Mouse (Mus musculus) kidney, embryonic 14.5 days (tissue): ENCODE data around the gene Sfxn2. TPM values are rescaled to one million over a fixed set of nuclear protein-coding genes. Genes with fewer than 3 reads are reported as not detected.

Source experiments
- ATAC-seq: fragments of 200-750 bp; cut with Nextera tagmentation; 2 replicates; pipeline ENCODE4 v1.8.0; 2017; ENCODE audit warnings: moderate number of reproducible peaks, mild to moderate bottlenecking, moderate TSS enrichment, moderate library complexity; ENCODE audit not compliant: low FRiP score, low TSS enrichment
- H3K27ac ChIP-seq: fragments of 300-500 bp; sonication (generic); 2 replicates; pipeline ENCODE4 v1.5.1; 2014; ENCODE audit warnings: low read depth, mild to moderate bottlenecking, low read length, moderate library complexity, mixed read lengths
- H3K27me3 ChIP-seq: fragments of 300-500 bp; sonication (generic); 2 replicates; pipeline ENCODE4 v1.6.1; 2014; ENCODE audit warnings: mild to moderate bottlenecking, low read length; ENCODE audit not compliant: control insufficient read depth, insufficient read depth
- H3K36me3 ChIP-seq: fragments of 300-500 bp; sonication (generic); 2 replicates; pipeline ENCODE4 v1.6.1; 2014; ENCODE audit warnings: low read length, mixed read lengths; ENCODE audit not compliant: control insufficient read depth, insufficient read depth
- H3K4me1 ChIP-seq: fragments of 300-500 bp; sonication (generic); 2 replicates; pipeline ENCODE4 v1.6.1; 2014; ENCODE audit warnings: low read length, mixed read lengths; ENCODE audit not compliant: control insufficient read depth, insufficient read depth
- H3K4me2 ChIP-seq: fragments of 300-500 bp; sonication (generic); replicated peaks from 2 replicates; pipeline ENCODE4 v1.6.1; 2014; ENCODE audit warnings: low read depth, mild to moderate bottlenecking, low read length
- H3K4me3 ChIP-seq: fragments of 300-500 bp; sonication (generic); 2 replicates; pipeline ENCODE4 v1.5.1; 2014; ENCODE audit warnings: mild to moderate bottlenecking, low read length
- H3K9ac ChIP-seq: fragments of 300-500 bp; sonication (generic); 2 replicates; pipeline ENCODE4 v1.6.1; 2014; ENCODE audit warnings: low read depth, mild to moderate bottlenecking, low read length, moderate library complexity
- H3K9me3 ChIP-seq: fragments of 300-500 bp; sonication (generic); 2 replicates; pipeline ENCODE4 v1.6.1; 2016; ENCODE audit warnings: low read length; ENCODE audit not compliant: control insufficient read depth
- WGBS: fragments of 180-500 bp; shearing (Covaris S2); extraction: QIAGEN DNeasy Blood & Tissue Kit; methylation state at CpG from one replicate; pipeline ENCODE4 v1.1.7; 2014; 5-methylcytosine and 5-hydroxymethylcytosine counted together
- polyA plus RNA-seq: library from polyadenylated mRNA; unstranded; fragments of >200 nt; fragmentation: Nextera tagmentation; extraction: Ambion mirVana; gene quantifications from 2 replicates; pipeline ENCODE4 v1.2.1, GENCODE M21; 2014

The Sfxn2 gene
- polyA plus RNA-seq, 1 experiment from 2014 or later: 25.1 TPM

DNA sequence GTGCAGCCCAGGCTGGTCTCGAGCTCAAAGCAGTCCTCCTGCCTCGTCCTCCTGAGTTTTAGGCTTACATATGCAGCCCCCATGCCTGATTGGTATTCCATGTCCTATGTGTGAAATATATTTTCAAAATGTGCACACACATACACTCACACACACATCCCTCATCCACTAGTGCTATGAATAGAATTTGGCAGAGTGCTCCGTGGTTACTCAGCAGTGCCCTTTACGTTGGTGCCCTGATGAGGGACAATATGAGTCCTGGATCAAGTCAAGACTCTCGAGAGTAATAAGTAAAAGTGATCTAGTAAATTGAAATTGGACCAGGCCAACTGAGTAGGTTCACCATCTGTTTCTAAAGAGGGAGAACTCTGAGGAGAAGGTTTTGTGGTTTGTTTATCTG lies 70.1 kb downstream of the Sfxn2 start:
- Histone ChIP-seq H3K4me3 (no peak overlapping the region), H3K27me3 (no peaks in the 10 kb centered on the region), H3K4me1 (peaks cover 66% of the 10 kb centered on the region), H3K4me2 (no peak overlapping the region), H3K36me3 (peaks cover 11% of the 10 kb centered on the region; the same call in 1 of the 2 replicates), H3K9ac (no peak overlapping the region), H3K9me3 (no peaks in the 10 kb centered on the region), H3K27ac (no peak overlapping the region)
- 75% methylated on average over 5 of the region's 5 CpGs for WGBS
- no peak for ATAC-seq

GRCm38 (mm10) chr19:46644343-46644792 lies 71.2 kb downstream of the Sfxn2 start:
- H3K27ac ChIP-seq: peak overlapping the region; percentile 76; the same call in 1 of the 2 replicates
- ATAC-seq: no peak

GRCm38 (mm10) chr19:46644793-46645602 lies 71.8 kb downstream of the Sfxn2 start:
- 13% methylated on average over 12 of the region's 12 CpGs for WGBS

More at GRCm38 (mm10) chr19:46644343-46644792, 71.2 kb downstream of the Sfxn2 start:
- peaks cover 13% of the 10 kb centered on the region; the same call in 1 of the 2 replicates for H3K36me3 ChIP-seq
- H3K4me3 ChIP-seq: no peak overlapping the region
- WGBS: 56% methylated on average over 10 of the region's 10 CpGs
- H3K27me3 ChIP-seq: no peaks in the 10 kb centered on the region
- H3K4me2 ChIP-seq: no peak overlapping the region
- H3K9ac ChIP-seq: 0 out of 2 replicates have a peak overlapping the region, but pooled peaks have one; percentile 24
- peaks cover 66% of the 10 kb centered on the region for H3K4me1 ChIP-seq
- no peaks in the 10 kb centered on the region for H3K9me3 ChIP-seq

DNA sequence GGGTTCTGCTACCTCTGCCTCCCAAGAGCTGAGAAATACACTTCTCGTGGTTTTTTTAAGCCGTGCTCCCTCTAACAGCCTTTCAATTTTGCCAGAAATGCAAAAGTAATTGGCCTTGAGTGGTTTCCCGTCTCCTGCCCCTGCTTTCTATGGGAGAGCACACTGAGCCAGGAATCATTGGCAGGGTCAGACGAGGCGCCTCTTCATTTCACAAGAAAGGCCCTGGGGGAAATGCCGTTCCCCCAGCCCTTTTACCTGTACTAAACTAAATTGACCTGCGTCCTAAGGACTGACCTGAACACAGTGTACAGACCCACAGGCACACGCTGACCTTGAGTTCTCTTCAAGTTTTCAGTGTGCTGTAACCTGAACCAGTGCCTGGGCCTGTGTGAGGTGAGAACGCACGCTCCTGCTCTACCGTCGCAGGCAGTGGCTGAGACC lies 72.9 kb downstream of the Sfxn2 start:
- H3K4me3 ChIP-seq: no peak overlapping the region
- H3K4me1 ChIP-seq: peaks cover 61% of the 10 kb centered on the region
- peak overlapping the region; percentile 76; the same call in 1 of the 2 replicates for H3K27ac ChIP-seq
- H3K4me2 ChIP-seq: no peak overlapping the region
- WGBS: 51% methylated on average over 12 of the region's 12 CpGs
- ATAC-seq: no peak
- no peaks in the 10 kb centered on the region for H3K27me3 ChIP-seq
- no peaks in the 10 kb centered on the region for H3K9me3 ChIP-seq
- H3K9ac ChIP-seq: no peak overlapping the region
- H3K36me3 ChIP-seq: peaks cover 16% of the 10 kb centered on the region; the same call in 1 of the 2 replicates

More at GRCm38 (mm10) chr19:46644793-46645602, 71.8 kb downstream of the Sfxn2 start:
- Histone ChIP-seq H3K4me2 (no peak overlapping the region), H3K27me3 (no peaks in the 10 kb centered on the region), H3K9me3 (no peaks in the 10 kb centered on the region), H3K27ac (peak overlapping the region; percentile 76; the same call in 1 of the 2 replicates), H3K36me3 (peaks cover 16% of the 10 kb centered on the region; the same call in 1 of the 2 replicates), H3K4me3 (no peak overlapping the region), H3K4me1 (peaks cover 66% of the 10 kb centered on the region), H3K9ac (0 out of 2 replicates have a peak overlapping the region, but pooled peaks have one; percentile 24)
- peak; percentile 39 for ATAC-seq

DNA sequence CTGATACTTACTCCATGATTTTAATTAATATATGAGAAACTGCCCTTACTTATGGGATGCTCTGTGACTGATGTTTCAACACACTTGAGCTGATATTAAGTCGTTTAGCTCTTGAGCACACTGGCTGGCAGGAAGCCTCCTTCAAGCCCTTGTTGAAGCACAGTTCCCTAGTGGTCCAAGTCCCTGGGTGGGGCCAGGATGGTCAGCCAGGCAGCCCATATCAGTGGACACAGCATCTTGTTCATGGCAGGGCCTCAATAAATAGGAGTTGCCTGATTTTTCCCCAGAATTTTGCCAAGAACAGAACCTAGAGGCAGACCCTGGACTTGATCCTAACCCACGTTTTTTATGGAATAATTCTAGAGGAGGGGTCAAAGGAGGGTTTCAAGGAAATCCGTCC lies 74.1 kb downstream of the Sfxn2 start:
- ATAC-seq: no peak
- no peak overlapping the region for H3K4me2 ChIP-seq
- 43% methylated on average over 3 of the region's 3 CpGs for WGBS
- H3K27me3 ChIP-seq: no peaks in the 10 kb centered on the region
- no peak overlapping the region for H3K9ac ChIP-seq
- no peak overlapping the region for H3K4me3 ChIP-seq
- peaks cover 23% of the 10 kb centered on the region for H3K36me3 ChIP-seq
- H3K4me1 ChIP-seq: peaks cover 49% of the 10 kb centered on the region
- no peak overlapping the region for H3K27ac ChIP-seq
- no peaks in the 10 kb centered on the region for H3K9me3 ChIP-seq

Other genes with a start within 250 kb of the Sfxn2 start
- gene Psd, start 246.2 kb upstream of the Sfxn2 start, polyA plus RNA-seq: 1.7 and 1.8 TPM in 2 replicates
- gene Fbxl15, start 245.2 kb upstream of the Sfxn2 start, polyA plus RNA-seq: 14.2 and 18.2 TPM in 2 replicates
- gene Cuedc2, start 234.7 kb upstream of the Sfxn2 start, polyA plus RNA-seq: 164 and 165 TPM in 2 replicates
- 7.9 and 10.8 TPM in 2 replicates for gene Mfsd13a, start 232.2 kb upstream of the Sfxn2 start, polyA plus RNA-seq
- 2.7 and 3.5 TPM in 2 replicates for gene 2310034G01Rik, start 223.1 kb upstream of the Sfxn2 start, polyA plus RNA-seq
- gene Actr1a, start 177.6 kb upstream of the Sfxn2 start, polyA plus RNA-seq: 78.5 and 134 TPM in 2 replicates
- 28.1 and 48.8 TPM in 2 replicates for gene Sufu, start 176.5 kb upstream of the Sfxn2 start, polyA plus RNA-seq
- gene Trim8, start 71.7 kb upstream of the Sfxn2 start, polyA plus RNA-seq: 28.3 and 35.6 TPM in 2 replicates
- gene Arl3, start 167 bp upstream of the Sfxn2 start, polyA plus RNA-seq: 98.3 and 182 TPM in 2 replicates
- 26.2 and 46.1 TPM in 2 replicates for gene Wbp1l, start 25.7 kb downstream of the Sfxn2 start, polyA plus RNA-seq
- gene Cyp17a1, start 99.8 kb downstream of the Sfxn2 start, polyA plus RNA-seq: not detected in 2 replicates
- gene Borcs7, start 116.5 kb downstream of the Sfxn2 start, polyA plus RNA-seq: 19.9 and 20.1 TPM in 2 replicates
- gene As3mt, start 134.1 kb downstream of the Sfxn2 start, polyA plus RNA-seq: 32.1 and 39.0 TPM in 2 replicates
- gene Cnnm2, start 188.2 kb downstream of the Sfxn2 start, polyA plus RNA-seq: 3.7 and 6.8 TPM in 2 replicates